Mouse (Mus musculus): ENCODE measurements around the gene Brpf1. TPM values are rescaled to one million over a fixed set of nuclear protein-coding genes. Genes with fewer than 3 reads are reported as not detected.
A peak's percentile ranks its signal among the peaks of the same experiment; 100 is the strongest.

Gene Brpf1
- polyA plus RNA-seq, 1 experiment from 2014 or later, result 18.3 TPM

- 73% methylated on average over 3 of the region's 3 CpGs for WGBS
- H3K4me1 ChIP-seq, result peaks cover 4% of the 10 kb centered on the region
- H3K4me3 ChIP-seq, result no peak overlapping the region
- no peak overlapping the region for H3K27ac ChIP-seq
- no peak overlapping the region for H3K9ac ChIP-seq
- no peak overlapping the region for H3K4me2 ChIP-seq
- no peaks in the 10 kb centered on the region for H3K36me3 ChIP-seq
- no peak for ATAC-seq (ENCODE audit: borderline replicate concordance, extremely low read depth, low FRiP score, low TSS enrichment)
- no peaks in the 10 kb centered on the region for H3K9me3 ChIP-seq
- peaks cover 38% of the 10 kb centered on the region for H3K27me3 ChIP-seq
Observed at GRCm38 (mm10) chr6:113284931-113285330, 22.0 kb upstream of the Brpf1 start.

- Histone ChIP-seq H3K9ac (no peak overlapping the region), H3K36me3 (no peaks in the 10 kb centered on the region), H3K27ac (no peak overlapping the region), H3K4me3 (no peak overlapping the region), H3K9me3 (no peaks in the 10 kb centered on the region), H3K4me2 (no peak overlapping the region), H3K27me3 (peaks cover 38% of the 10 kb centered on the region), H3K4me1 (peaks cover 4% of the 10 kb centered on the region)
- 52% methylated on average over 1 of the region's 1 CpGs for WGBS
- ATAC-seq (ENCODE audit: borderline replicate concordance, extremely low read depth, low FRiP score, low TSS enrichment), result no peak
Observed at GRCm38 (mm10) chr6:113286316-113286715, 20.6 kb upstream of the Brpf1 start.

DNA sequence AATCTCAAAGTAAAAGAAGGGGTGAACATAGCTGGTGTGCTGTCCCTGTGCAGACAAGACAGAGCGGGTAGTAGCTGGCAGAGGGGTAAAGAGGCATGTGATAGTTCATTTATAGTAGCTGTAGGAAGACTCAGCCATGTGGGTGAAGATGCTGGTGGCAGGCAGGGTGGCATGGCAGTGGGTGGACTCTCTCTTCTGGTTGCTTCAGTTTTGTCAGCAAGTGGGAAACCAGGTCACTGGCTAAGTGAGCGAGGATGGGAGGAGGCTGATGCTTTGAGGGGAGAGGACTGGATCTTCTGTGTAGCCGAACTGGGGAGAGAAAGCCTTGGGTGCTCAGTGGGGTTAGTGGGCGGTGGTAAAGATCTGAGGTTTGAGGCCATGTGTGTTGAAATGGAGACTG, 19.7 kb upstream of the Brpf1 start:
- Histone ChIP-seq H3K9ac (no peak overlapping the region), H3K27ac (no peak overlapping the region), H3K4me2 (no peak overlapping the region), H3K27me3 (peaks cover 30% of the 10 kb centered on the region), H3K4me1 (peaks cover 2% of the 10 kb centered on the region), H3K4me3 (no peak overlapping the region), H3K9me3 (no peaks in the 10 kb centered on the region), H3K36me3 (no peaks in the 10 kb centered on the region)
- no peak for ATAC-seq (ENCODE audit: borderline replicate concordance, extremely low read depth, low FRiP score, low TSS enrichment)
- WGBS, result 62% methylated on average over 4 of the region's 4 CpGs

DNA sequence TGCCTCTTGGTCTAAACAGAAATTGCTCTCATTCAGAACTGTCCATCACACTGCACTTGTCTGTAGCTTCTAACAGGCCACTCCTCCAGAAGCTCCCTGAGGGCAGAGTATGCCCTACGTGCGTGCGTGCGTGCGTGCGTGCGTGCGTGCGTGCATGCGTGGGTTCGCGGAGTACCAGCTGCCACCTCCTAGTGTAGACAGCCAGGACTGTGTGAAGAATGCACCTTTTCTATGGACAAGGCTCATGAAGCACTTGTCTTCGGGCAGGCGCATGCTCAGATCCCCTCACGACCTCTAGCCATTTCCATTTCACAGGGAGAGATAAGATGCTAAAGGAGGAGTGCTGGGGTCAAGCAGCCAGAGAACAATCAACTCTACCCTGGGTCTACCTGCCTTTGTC, 17.6 kb upstream of the Brpf1 start:
- Histone ChIP-seq H3K4me1 (no peaks in the 10 kb centered on the region), H3K4me2 (no peak overlapping the region), H3K27ac (no peak overlapping the region), H3K4me3 (no peak overlapping the region), H3K9me3 (no peaks in the 10 kb centered on the region), H3K36me3 (no peaks in the 10 kb centered on the region), H3K27me3 (peaks cover 9% of the 10 kb centered on the region), H3K9ac (no peak overlapping the region)
- no peak for ATAC-seq (ENCODE audit: borderline replicate concordance, extremely low read depth, low FRiP score, low TSS enrichment)
- 88% methylated on average over 15 of the region's 15 CpGs for WGBS

GRCm38 (mm10) chr6:113290346-113290745, 16.6 kb upstream of the Brpf1 start:
- Histone ChIP-seq H3K36me3 (no peaks in the 10 kb centered on the region), H3K4me1 (no peaks in the 10 kb centered on the region), H3K27me3 (no peaks in the 10 kb centered on the region), H3K9ac (no peak overlapping the region), H3K4me3 (no peak overlapping the region), H3K9me3 (no peaks in the 10 kb centered on the region), H3K4me2 (no peak overlapping the region), H3K27ac (no peak overlapping the region)
- ATAC-seq (ENCODE audit: borderline replicate concordance, extremely low read depth, low FRiP score, low TSS enrichment), result no peak
- WGBS, result 60% methylated on average over 6 of the region's 6 CpGs

DNA sequence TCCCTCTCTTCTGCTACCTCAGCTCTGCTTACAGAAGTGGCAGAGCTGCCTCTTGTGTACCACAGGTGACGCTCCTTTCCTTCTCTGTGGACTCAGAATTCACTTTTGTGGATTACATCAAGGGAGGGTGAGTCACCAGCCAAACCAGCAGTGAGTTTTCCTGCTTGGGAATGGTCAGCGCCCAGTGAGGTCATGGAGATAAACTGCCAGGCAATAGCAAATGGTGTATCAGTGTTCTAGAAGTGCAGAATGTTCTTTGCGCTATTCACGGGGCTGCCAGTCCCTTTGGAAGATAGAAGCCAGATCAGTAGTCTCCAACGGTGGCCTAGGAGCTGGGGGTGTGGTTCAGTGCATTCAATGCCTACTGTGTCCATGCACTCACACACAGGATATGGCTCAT, 14.0 kb upstream of the Brpf1 start:
- H3K36me3 ChIP-seq, result no peaks in the 10 kb centered on the region

DNA sequence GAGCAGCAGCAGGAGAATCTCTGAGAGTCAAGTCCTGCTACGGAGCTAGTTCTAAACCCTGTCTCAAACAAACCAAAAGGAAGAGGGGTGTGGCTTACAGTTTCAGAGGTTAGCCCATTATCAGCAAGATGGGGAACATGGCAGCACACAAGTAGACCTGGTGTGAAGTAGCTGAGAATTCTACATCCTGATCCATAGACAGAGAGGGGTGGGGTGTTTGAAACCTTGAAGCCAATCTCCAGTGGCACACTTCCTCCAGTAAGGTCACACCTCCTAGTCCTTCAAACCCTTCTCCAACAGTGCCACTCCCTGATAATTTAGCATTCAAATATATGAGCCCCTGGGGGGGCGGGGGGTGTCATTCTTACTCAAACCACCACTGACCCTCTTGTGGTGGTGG, 10.9 kb upstream of the Brpf1 start:
- Histone ChIP-seq H3K27me3 (no peaks in the 10 kb centered on the region), H3K4me3 (no peak overlapping the region), H3K4me1 (no peaks in the 10 kb centered on the region), H3K9ac (no peak overlapping the region), H3K36me3 (no peaks in the 10 kb centered on the region), H3K4me2 (no peak overlapping the region), H3K9me3 (no peaks in the 10 kb centered on the region), H3K27ac (no peak overlapping the region)
- 72% methylated on average over 2 of the region's 2 CpGs for WGBS
- ATAC-seq (ENCODE audit: borderline replicate concordance, extremely low read depth, low FRiP score, low TSS enrichment), result no peak

More for the DNA sequence above, 14.0 kb upstream of the Brpf1 start:
- Histone ChIP-seq H3K9ac (no peak overlapping the region), H3K27ac (no peak overlapping the region), H3K9me3 (no peaks in the 10 kb centered on the region), H3K4me2 (no peak overlapping the region), H3K4me1 (no peaks in the 10 kb centered on the region), H3K4me3 (no peak overlapping the region), H3K27me3 (no peaks in the 10 kb centered on the region)
- 54% methylated on average over 5 of the region's 5 CpGs for WGBS
- ATAC-seq (ENCODE audit: borderline replicate concordance, extremely low read depth, low FRiP score, low TSS enrichment), result no peak

GRCm38 (mm10) chr6:113296639-113297038, 10.3 kb upstream of the Brpf1 start:
- Histone ChIP-seq H3K4me3 (no peak overlapping the region), H3K27me3 (no peaks in the 10 kb centered on the region)

GRCm38 (mm10) chr6:113301350-113301749, 5.6 kb upstream of the Brpf1 start:
- 75% methylated on average over 5 of the region's 5 CpGs for WGBS
- no peak for ATAC-seq (ENCODE audit: borderline replicate concordance, extremely low read depth, low FRiP score, low TSS enrichment)
- Histone ChIP-seq H3K27ac (no peak overlapping the region), H3K4me1 (peaks cover 6% of the 10 kb centered on the region), H3K4me3 (no peak overlapping the region), H3K4me2 (no peak overlapping the region), H3K9ac (no peak overlapping the region), H3K27me3 (no peaks in the 10 kb centered on the region), H3K36me3 (no peaks in the 10 kb centered on the region), H3K9me3 (no peaks in the 10 kb centered on the region)

More at GRCm38 (mm10) chr6:113296639-113297038, 10.3 kb upstream of the Brpf1 start:
- Histone ChIP-seq H3K9me3 (no peaks in the 10 kb centered on the region), H3K36me3 (no peaks in the 10 kb centered on the region), H3K4me2 (no peak overlapping the region), H3K4me1 (no peaks in the 10 kb centered on the region), H3K27ac (no peak overlapping the region), H3K9ac (no peak overlapping the region)
- ATAC-seq (ENCODE audit: borderline replicate concordance, extremely low read depth, low FRiP score, low TSS enrichment), result no peak
- WGBS, result 55% methylated on average over 4 of the region's 4 CpGs

DNA sequence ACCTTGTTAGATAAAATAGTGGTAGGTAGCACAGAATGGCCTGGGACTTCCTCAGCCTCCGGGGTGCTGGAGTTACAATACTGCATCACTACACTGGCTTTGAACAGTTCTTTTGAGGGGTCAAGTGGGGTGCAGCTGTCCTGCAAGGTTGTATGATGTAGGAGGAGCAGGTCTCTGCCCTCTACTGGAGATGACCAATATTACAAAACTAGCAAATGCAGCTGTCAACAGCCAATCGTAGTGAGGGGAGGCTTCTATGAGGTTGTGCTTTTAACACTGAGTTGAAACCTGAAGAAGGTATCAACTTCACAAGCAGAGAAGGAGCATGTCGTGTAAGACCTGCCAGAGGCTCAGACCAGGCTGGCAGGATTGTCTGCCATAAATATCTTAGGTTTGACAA, 4.7 kb upstream of the Brpf1 start:
- no peaks in the 10 kb centered on the region for H3K27me3 ChIP-seq
- H3K36me3 ChIP-seq, result no peaks in the 10 kb centered on the region
- no peak overlapping the region for H3K9ac ChIP-seq
- WGBS, result 19% methylated on average over 3 of the region's 3 CpGs
- H3K4me1 ChIP-seq, result peaks cover 6% of the 10 kb centered on the region
- H3K4me3 ChIP-seq, result no peak overlapping the region
- no peak for ATAC-seq (ENCODE audit: borderline replicate concordance, extremely low read depth, low FRiP score, low TSS enrichment)
- no peak overlapping the region for H3K27ac ChIP-seq
- H3K4me2 ChIP-seq, result no peak overlapping the region
- no peaks in the 10 kb centered on the region for H3K9me3 ChIP-seq

DNA sequence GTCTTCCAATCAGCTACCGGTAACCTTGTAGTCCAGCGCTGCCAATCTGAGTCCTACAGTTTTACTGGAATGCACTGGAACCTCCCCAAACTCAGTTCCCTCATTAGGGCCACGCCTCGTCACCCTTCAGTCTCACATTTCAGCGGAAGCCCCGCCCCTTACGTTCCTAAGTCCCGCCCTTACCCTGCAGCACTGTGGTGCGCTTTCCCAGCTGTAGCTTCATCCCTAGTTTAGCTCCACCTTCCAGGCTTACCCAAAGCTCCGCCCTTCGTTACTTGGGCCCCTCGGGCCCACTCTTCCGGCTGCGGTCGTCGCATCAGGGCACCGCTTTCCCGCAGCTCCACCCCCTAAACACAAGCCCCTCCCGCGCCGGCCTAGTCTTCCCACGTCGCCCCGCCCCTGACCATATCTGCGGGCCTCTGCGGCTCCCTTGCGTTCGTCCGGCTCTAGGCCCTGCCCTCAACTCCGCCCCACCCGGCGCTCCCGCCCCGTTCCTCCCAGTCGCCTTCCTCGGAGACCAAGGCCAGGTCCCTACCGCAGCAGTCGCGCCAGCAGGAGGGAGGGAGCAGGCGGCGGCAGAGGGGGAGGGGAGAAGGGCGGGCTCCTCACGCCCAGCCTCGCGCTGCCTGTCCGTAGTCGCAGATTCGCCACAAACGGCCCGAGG, 483 bp upstream of the Brpf1 start:
- Histone ChIP-seq H3K4me2 (peak overlapping the region; percentile 91), H3K27me3 (no peaks in the 10 kb centered on the region), H3K9ac (peak overlapping the region; percentile 99), H3K4me3 (peak overlapping the region; percentile 94), H3K36me3 (peaks cover 12% of the 10 kb centered on the region), H3K4me1 (peaks cover 19% of the 10 kb centered on the region), H3K27ac (peak overlapping the region; percentile 96), H3K9me3 (no peaks in the 10 kb centered on the region)
- ATAC-seq (ENCODE audit: borderline replicate concordance, extremely low read depth, low FRiP score, low TSS enrichment), result peak; percentile 98
- WGBS, result under 1% methylated on average over 47 of the region's 50 CpGs

GRCm38 (mm10) chr6:113307481-113308121, 664 bp downstream of the Brpf1 start:
- H3K9ac ChIP-seq, result peak overlapping the region; percentile 99
- H3K27ac ChIP-seq, result peak overlapping the region; percentile 96
- no peaks in the 10 kb centered on the region for H3K27me3 ChIP-seq
- H3K4me2 ChIP-seq, result peak overlapping the region; percentile 91
- under 1% methylated on average over 33 of the region's 34 CpGs for WGBS
- peak overlapping the region; percentile 94 for H3K4me3 ChIP-seq
- H3K9me3 ChIP-seq, result no peaks in the 10 kb centered on the region
- no peak for ATAC-seq (ENCODE audit: borderline replicate concordance, extremely low read depth, low FRiP score, low TSS enrichment)
- peaks cover 19% of the 10 kb centered on the region for H3K4me1 ChIP-seq
- H3K36me3 ChIP-seq, result peaks cover 18% of the 10 kb centered on the region

All from lung, embryonic 15.5 days (tissue).